Mouse (Mus musculus) liver, adult 2 months (tissue): ENCODE data around the gene Aldh1l2.

Source experiments
- CTCF ChIP-seq: fragments of 200-500 bp; IDR thresholded peaks from 2 replicates; pipeline ENCODE4 v1.5.1; 2011; ENCODE audit warnings: low read depth, low read length, control low read depth
- POLR2A ChIP-seq: fragments of 200-500 bp; IDR thresholded peaks from 2 replicates; pipeline ENCODE4 v1.6.1; 2011; ENCODE audit warnings: low read length, control low read depth; ENCODE audit not compliant: insufficient read depth; ENCODE audit errors: extremely low read depth

DNA sequence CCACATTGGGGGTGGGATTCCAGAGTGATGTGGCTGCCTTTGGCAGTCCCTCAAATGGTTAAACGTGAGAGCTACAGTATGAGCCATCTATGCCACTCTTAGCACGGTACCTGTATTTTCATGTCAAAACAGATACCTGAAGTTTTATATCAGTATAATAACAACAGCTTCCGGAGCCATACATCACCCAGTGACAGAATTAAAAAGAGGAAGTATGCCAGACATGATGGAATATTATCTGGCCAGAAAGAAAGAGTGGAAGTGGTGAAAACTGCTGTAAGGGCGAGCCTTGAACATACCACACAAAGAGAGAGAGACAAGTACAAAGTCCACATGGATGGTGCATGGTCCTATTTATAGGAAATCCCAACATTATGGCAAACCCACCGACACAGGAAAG is 22.6 kb downstream of the Aldh1l2 start:
- TF ChIP-seq CTCF, result no peak
- no peak for TF ChIP-seq POLR2A
